Mouse (Mus musculus) CH12F3 (cell line): Measurements from ENCODE around the gene Satb1.

Source experiments
- in situ Hi-C: fragments of 300-500 bp; cut with MboI; formaldehyde crosslinking; loops from 2 replicates; pipeline ENCODE4 v1.14.3; 2020; ENCODE audit warnings: low sequenced_read_pairs

Gene Satb1

DNA sequence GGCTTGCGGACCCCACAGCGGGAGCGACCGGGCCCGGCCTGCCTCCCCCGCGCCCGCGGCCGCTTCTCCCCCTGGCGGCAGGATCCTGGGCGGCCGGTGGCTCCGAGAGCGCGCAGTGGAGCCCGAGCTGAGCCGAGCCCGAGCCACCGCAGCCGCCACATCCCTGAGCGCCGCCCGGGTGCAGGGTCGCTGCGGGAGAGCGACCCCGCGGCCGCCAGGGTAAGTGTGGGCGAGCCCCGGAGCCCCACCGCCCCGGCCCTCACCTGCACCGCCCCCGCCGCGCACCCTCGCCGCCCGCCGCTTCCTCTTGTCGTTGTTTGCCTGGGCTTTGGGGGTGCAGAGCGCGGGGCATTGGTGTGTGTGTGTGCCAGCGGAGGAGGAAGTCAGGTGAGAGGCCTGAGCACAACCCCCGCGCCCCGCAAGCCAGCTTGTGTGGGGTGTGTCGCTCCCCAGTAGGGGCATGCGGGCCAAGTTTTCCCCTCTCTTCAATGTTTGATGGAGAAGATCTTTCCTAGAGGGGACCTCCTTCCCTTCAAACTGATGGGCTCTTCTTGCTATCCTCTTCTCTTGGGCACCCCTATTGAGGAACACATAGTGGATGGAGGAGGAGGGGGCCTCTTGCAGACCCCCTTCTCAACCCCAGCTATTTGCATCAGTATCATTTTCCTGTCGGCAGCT is at the start of gene Satb1:
Satb1 (minus strand) TSS at position 391 of the 678 bp plus-strand sequence.
- in situ Hi-C loops: no loop called here

DNA sequence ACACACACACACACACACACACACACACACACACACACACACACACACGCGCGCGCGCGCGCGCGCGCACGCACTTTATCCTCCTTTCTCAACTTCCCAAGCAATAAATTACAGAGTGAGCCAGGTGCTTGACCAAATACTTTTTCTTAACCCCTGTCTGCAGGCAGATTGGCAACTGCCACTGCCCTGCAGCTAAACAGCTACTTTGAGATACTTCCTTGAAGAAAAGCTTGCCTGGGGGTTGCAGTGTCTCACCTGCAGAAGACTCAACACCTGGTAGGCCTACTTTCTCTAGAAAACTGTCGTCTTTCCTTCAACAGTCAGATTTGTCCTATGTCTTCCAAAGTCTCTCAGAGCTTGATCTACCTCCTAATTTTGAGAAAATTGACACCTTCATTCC is 49.5 kb upstream of the Satb1 start:
- in situ Hi-C loops: no loop called here

DNA sequence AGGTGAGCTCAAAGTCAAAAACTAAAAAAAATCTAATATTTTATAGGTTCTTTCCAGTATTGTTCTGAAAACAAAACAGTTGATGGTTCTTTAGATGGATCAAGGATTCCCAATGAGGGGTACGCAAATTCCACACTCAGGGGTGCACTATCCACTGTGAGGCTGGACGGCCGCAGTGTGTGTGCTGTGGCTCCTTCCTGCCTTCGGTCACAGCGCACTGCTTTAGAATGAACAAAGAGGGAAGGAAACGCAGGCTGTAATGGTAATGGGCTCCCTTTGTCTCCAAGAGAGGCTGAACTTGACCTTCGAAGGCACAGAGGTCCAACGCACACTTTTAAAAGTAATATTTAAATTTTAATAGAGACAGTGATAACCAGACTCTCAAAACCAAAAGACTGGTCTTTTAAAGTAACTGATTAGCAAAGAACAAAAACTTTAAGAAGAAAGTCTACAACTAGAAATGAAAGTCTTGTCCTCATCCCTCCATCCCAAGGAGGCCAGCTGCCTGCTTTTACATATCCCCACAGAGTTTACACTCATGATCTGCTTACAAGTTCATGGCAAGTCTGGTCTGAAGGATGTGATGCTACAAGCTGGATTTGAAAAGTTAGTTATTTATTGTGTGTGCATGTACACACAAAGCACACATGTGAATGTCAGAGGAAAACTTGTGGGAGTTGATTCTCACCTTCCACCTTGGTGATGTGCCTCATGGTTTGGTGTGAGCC is 48.0 kb upstream of the Satb1 start:
- in situ Hi-C loops: no loop called here

DNA sequence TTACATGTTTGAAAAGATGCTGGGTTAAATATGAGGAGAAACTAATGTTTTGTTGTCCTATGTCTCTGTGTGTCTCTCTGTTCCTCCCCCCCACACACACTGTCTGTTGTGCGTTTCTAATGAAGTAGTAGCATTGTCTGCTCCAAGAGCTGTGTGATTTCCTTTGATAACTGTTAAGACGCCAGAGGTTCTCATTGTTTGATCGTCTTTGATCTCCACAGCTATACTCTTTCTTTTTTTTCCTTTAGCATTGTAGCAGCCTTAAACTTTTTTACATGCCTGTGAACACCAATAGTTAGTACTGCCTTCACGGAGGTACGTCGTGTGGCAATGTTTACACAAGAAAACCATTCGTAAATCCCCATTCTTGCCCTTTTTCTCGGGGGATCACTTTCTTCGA is 47.1 kb upstream of the Satb1 start:
- in situ Hi-C loops: no loop called here

DNA sequence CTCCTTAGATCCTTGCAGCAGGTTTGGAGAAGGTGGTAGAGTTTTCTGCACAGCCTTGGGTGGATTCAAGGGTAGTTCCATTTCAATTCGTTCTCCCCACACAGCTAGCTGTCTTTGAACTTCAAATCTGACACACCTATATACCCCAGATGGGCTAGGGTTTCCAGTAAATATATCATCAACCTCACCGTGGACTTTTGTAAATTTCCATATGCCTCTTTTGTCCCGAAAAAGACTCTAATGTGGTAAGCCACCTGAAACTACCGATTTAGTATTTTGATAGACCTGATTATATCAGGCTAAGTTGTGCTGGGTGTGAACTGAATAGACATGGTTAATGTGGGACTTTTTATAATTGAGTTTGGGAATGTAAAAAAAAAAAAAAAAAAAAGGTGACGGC is 46.6 kb upstream of the Satb1 start:
- in situ Hi-C loops: no loop called here

DNA sequence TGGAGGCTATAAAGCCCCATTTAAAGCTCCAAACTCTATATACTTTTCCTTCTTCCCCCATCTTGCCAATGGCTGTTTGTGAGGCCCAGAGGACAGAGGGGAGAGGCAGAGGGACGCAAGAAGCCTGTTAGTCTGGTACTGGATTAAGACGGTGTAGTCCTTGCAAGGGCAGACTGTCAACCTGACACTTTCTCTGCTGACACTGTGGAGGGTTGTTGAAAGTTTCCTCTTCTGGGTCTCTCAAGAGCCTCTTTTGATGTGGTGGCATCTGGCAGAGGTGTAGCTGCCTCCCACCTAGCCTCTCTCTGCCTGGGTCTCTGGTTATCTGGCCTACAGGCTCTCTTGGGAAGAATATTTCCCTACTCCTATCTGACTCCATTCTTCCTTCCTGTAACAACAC is 46.1 kb upstream of the Satb1 start:
- in situ Hi-C loops: no loop called here

DNA sequence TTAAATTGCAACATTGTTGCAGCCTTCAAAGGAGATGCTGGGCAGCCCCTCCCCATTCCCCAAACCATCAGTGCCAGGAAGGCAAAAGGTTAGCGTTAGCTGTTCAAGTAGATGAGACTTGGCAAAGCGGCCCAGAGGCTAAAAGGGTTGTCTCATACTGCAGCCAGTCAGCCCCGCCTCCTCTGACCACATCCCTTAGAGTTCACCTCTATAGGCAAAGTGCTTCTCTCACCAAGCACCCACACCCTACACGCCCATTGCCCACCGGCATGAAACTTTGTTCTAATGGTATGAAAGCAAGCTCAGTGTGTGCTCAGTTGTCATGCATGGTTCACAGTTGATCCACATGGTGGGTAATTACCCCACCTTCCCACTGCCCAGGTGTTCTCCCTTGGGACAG is 43.4 kb upstream of the Satb1 start:
- in situ Hi-C loops: no loop called here

DNA sequence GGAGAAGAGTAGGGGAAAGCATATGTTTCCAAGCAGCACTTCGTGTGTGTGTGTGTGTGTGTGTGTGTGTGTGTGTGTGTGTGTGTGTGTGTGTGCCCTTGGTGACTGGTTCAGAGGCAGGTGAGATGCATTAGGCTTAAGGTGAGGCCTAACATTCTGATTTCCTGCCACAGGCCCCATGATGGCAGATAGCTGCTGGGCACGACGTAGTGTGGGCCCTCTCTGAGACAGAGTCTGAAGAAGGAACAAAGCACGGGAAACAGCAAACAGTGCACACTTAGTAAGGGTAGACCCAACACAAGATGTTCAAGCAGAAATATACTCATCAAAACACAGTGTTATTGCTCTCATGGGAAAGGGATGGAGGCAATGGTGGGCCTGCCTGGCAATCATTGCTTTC is 24.5 kb upstream of the Satb1 start:
- in situ Hi-C loops: no loop called here

DNA sequence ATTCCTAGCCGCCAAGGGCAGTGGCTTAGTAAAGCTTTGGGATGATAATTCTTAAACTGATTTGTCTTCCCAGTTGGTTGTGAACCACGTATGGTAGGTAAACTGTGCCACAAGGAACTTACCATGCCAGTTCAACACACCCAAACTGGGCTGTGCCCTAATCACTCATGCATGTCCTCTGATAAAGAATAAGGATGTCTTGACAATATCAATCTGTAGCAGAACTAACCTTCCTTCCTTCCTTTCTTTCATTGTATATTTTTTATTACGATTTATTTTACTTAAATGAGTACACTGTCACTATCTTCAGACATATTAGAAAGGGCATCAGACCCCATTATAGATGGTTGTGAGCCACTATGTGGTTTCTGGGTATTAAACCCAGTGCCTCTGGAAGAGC is 23.2 kb upstream of the Satb1 start:
- in situ Hi-C loops: no loop called here

DNA sequence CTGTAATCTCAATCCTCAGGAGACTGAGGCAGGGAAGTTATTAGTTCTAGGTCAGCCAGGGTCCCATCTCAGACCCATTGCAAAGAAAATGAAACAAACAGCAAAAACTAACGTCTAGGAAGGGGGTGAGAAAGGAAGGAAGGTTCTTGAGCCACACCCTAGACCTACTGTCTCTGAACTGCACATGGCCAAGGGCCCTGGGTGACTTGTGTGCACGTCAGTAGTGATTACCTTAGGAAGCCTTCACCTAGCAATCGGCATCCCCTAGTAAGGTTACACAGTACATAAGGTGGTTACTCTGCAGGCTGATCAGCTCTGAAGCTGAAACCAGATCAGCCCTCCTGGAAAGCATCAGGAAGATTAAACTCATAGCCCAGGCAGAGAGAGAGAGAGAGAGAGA is 22.2 kb upstream of the Satb1 start:
- in situ Hi-C loops: no loop called here

DNA sequence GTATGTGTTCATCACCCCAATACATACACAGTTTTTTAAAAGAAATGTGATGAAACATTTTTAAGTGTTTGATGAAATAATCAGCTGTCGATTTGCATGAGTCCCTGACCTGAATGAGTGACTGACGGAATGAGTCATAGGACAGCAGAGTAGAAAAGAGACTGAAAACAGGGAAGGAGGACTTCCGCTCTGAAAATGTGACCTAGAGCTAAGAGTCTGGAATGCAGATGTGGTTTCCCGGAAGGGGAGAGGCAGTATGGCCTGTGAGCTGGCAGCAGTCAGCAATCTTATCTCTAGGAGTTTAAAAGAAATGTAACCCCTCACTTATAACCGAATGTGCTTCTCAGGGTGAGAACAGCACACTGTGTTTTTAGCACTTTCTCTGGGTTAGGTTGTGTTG is 20.9 kb upstream of the Satb1 start:
- in situ Hi-C loops: no loop called here

DNA sequence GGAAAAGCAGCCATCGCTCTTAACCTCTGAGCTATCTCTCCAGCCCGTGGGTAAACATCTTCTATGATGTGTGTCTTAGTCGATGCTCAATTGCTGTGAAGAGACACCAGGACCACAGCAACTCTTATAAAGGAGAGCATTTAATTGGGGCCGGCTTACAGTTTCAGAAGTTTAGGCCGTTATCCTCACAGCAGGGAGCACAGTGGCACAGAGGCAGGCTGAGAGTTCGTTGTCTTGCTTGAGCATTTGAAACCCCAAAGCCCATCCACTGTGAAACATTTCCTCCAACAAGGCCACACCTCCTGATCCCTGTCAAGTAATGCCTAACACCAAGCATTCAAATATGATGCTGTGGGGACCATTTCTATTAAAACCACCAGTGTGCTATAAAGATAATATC is 7.5 kb upstream of the Satb1 start:
- in situ Hi-C loops: no loop called here

DNA sequence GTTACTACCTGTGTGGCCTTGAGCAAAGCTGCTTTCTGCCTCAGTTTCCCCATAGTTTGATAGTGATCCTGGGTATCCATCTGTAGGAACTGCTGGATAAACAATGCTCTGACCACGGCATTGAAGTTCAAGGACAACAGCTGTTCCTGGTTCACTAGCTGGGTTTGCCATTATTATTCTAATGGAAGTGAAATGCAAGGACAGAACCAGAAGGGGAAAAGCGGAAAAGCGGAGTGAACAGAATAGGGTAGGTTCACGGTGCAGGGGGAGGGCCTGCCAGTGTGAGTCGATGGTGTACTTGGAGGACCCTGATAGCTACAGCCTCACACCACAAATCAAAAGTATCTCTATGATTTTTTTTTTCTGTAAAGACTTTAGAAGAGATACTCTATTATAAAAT is 6.4 kb upstream of the Satb1 start:
- in situ Hi-C loops: no loop called here

DNA sequence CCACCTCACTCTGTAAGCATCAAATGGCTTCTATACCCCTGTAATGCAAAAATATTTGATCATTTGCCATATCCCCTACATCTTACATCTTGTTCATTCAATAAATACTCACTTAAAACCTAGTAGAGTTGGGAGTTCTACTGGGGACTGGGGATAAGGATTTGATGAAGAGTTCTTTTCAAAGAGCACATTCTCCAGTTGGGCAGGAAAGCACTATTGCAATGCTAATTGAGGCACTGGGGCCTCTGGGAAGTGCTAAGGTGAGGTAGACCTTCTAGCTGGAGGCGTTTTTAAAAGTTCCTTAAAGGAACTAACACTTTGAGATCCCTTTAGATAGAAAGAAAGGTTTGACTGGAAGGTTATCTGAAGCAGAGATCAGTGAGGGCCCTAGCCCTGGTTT is 3.8 kb upstream of the Satb1 start:
- in situ Hi-C loops: no loop called here

DNA sequence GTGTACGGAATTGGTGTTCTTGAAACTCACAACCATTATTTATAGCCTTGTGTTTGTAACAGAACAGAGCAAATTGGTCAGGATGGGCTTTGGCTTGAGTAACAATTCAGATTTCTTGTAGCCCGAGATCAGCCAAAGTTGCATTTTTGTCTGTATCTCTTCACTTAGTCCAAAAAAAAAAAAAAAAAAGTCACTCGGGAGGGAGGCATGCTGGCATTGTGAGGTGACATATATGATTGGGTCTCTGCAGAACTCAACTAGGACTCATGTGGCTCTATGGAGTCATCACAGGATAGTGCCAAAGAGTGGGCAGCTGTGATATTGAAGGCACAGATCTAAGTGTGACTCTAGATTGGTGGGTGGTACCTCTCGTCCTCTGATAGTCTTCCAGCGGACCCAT is 3.2 kb upstream of the Satb1 start:
- in situ Hi-C loops: no loop called here

DNA sequence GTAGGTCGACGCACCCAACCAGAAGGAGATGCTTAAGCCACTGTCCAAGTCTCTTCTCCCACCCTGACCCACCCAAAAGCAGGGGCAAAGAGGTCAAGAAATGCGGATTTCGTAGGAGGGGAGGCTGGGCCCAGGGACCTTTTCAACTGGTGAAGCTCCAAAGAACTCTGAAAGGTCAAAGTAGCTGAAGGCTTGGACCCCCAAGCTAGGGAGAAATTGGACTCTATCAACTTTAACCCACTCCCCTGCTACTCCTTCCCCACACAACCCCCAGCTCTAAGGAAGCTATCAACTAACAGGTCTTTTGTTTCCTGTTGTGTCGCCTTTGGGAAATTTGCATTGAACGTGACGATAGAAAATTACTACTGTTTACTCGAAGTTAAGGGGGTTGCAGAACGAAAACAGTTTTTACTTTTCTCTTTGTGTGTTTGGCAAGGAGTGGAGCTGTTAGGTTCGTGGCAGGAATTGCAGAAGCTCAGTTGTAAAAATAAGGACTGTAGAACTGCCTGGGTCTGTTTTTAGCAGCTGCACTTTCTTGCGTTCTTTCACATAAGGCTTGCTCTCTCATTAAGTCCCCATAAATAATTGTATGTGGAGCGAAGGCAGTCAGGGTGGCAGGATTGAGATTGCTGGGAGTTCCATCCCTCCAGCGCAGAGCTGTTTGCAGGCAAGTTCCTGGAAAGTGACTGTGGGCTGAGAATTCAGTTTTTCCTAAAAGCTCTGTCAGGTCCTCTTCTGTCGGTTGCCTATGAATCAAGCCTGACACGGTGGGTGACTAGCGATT is 680 bp upstream of the Satb1 start:
- in situ Hi-C loops: no loop called here

DNA sequence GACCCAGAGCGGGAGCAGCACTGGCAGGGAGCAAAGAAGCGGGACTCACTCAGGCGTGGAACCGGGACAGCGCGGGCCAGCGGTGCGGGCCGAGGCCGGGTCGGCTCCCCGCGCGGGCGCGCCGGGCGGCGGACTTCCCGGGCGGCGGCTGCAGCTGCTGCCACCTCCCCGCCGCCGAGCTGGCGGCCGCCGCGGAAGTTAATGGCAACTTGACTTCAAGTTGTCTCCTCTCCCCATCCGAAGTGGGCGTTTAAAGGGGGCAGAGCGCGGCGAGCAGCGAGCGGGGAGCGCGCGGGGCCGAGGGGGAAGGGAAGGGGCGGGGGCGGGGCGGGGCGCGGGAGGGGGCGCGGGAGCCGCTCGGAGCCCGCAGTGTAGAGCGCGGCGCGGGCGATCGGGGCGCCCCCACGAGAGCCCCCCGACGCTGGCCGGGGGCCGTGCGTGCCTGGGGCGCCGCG is 642 bp downstream of the Satb1 start:
- in situ Hi-C loops: no loop called here

DNA sequence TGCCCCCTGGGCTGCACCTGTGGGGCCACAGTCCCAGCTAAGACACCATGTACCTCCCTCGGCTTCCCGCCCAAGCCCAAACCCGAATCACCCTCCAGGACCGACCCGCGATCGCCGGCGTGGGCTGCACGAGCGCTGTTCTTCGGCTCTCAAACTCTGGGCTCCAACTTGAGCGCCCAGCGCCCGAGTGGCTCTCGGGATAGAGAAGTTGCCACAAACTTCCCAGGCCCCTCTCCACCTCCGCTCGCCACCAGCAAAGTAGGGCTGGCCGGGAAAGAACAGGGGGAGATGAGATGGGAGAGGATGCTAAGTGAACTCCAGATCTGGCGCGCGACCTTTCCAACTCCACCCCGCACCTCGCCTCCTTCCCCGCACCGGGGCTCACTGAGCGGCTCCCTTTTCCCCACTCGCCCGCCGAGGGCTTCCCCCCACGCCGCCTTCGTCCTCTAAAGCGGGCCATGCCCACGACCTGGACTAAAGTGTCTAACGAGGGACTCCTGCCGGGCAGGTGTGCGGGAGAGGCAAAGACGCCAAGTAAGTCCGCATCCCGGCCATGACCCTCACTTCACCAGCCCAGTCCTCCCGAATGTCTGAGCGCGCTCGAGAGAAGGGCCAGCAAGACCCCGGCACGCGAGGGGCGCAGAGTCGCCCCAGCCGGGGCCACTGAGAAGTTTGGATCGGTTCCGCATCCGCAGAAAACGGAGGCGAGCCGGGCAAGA is 1.2 kb downstream of the Satb1 start:
- in situ Hi-C loops: no loop called here

DNA sequence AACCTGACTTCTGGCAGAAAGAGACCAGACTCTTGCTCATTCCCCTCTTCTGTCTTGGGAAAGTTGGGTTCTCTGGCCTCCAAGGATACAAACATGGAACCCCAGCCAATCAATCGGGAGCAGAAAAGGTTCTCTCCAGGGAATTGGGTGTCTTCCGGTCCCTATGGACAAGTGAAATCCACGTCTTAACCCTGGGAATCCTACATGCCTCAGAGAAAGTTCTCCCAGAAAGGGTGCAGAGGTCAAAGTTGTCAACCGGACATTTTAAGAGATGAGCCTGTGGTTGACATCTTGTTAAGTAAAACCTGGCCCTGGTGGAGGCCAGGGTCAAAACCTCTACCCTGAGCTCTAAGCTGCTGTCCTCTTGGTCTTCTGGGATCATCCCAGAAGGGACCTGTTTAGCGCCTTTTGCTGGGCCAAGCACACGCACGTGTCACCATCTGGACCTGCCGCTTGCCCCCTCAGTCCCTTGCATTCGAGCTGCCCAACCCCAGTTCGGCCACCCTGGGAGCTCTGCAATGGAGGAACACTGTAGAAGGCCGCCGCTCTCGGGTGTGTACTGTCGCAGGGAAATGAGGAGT is 1.9 kb downstream of the Satb1 start:
- in situ Hi-C loops: no loop called here

DNA sequence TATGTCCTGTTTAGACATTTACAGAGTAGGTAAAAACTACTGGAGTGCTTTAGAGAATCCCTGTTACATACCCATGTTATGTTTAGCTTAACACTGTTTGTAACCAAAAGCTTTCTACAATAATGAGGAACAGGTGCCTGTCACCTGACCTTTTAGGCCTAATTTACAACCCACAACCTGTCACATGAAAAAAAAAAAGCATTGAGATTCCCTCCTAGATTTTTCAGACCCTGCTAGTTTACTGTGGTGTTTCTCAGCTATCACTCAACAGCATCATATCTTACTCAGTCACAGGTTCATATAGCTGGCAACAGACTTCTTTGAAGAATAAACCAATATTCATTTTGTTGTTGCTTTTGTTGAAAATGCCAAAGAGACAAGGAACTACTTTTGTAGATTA is 3.7 kb downstream of the Satb1 start:
- in situ Hi-C loops: no loop called here

DNA sequence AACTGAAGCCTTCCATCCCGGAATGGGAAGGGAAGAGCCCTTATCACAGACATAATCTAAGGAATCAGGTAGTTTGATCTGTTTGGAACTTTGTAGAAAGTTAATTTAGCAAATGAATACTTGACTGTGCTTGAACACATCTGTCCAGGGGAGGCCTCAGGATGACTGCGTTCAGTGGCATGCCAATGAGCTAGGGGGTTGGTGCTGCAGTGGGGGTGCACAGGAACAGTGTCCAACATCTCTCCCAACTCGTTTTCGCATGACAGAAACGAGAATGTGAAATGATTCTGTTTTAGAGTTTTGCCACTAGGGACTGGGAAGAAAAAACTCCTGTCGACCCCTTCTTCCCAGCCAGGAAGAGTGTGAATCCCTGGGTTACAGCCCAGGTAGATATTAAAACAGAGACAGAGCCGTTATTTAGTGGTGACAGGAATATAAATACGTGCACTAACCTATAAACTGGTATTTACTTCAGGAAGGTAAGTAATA is 5.1 kb downstream of the Satb1 start:
- in situ Hi-C loops: no loop called here
